Mouse (Mus musculus): Measurements from ENCODE around the gene Ap1ar. TPM values are rescaled to one million over a fixed set of nuclear protein-coding genes. Genes with fewer than 3 reads are reported as not detected.

Ap1ar gene
- polyA plus RNA-seq, 1 experiment from 2014 or later: 82.8 TPM

Other genes starting within 250 kb of the Ap1ar start
- 88.6 and 94.4 TPM in 2 replicates for gene Neurog2, start 204.4 kb downstream of the Ap1ar start, polyA plus RNA-seq (2014; fragmentation: Nextera tagmentation; extraction: Ambion mirVana)
- gene Alpk1, start 57.0 kb downstream of the Ap1ar start, polyA plus RNA-seq (2014; fragmentation: Nextera tagmentation; extraction: Ambion mirVana): 0.80 and 1.3 TPM in 2 replicates
- 2.9 and 3.2 TPM in 2 replicates for gene Tifa, start 47.7 kb downstream of the Ap1ar start, polyA plus RNA-seq (2014; fragmentation: Nextera tagmentation; extraction: Ambion mirVana)
- gene Fam241a, start 58.8 kb upstream of the Ap1ar start, polyA plus RNA-seq (2014; fragmentation: Nextera tagmentation; extraction: Ambion mirVana): 4.6 and 5.5 TPM in 2 replicates